Mouse (Mus musculus) thymus, adult 2 months (tissue): Measurements from ENCODE around the gene Olfr487.
"Not testable (repeated sequence)": the region's sequence is repeated elsewhere in the genome, so short reads cannot be mapped to it uniquely, and the experiment has no call there.

Source experiments
- CTCF ChIP-seq: fragments of 200-500 bp; IDR thresholded peaks from 2 replicates; pipeline ENCODE4 v1.5.1; 2012; ENCODE audit warnings: mild to moderate bottlenecking, control low read depth, low read length, moderate library complexity, borderline replicate concordance; ENCODE audit not compliant: control insufficient read depth, poor library complexity, insufficient read depth; ENCODE audit errors: extremely low read depth
- POLR2A ChIP-seq: fragments of 200-500 bp; IDR thresholded peaks from 2 replicates; pipeline ENCODE4 v1.6.1; 2012; ENCODE audit warnings: mild to moderate bottlenecking, low read length, control low read depth, moderate library complexity; ENCODE audit not compliant: control insufficient read depth, poor library complexity, insufficient read depth; ENCODE audit errors: extremely low read depth

DNA sequence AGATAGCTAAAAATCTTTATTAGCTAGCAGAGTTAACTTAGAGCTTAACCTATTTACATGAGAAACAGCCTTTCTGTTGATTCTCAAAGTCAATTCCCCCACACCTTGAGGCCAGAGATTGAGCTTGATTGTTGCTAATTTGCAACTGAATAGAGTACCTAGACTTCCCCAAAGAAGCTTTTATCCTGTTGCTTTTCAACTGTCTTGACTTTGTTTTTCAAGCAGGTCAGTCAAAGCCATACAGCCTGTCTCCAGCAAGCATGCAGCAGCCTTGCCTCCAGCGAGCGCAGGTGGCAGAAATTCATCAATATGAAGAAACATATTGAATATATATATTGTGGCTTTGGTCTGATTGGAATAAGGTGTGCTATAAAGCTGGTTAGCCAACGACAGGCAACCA, 18.1 kb downstream of the Olfr487 start:
- TF ChIP-seq CTCF, POLR2A: not testable (repeated sequence)
